Mouse (Mus musculus) olfactory bulb, adult 2 months (tissue): ENCODE data around the gene Polm.

Experiments used
- CTCF ChIP-seq: fragments of 200-500 bp; IDR thresholded peaks from 2 replicates; pipeline ENCODE4 v1.5.1; 2012; ENCODE audit warnings: low read depth, mild to moderate bottlenecking, low read length, moderate library complexity; ENCODE audit not compliant: insufficient read depth
- POLR2A ChIP-seq: fragments of 200-500 bp; IDR thresholded peaks from 2 replicates; pipeline ENCODE4 v1.6.1; 2012; ENCODE audit warnings: mild to moderate bottlenecking, low read depth, low read length, moderate library complexity; ENCODE audit not compliant: insufficient read depth

DNA sequence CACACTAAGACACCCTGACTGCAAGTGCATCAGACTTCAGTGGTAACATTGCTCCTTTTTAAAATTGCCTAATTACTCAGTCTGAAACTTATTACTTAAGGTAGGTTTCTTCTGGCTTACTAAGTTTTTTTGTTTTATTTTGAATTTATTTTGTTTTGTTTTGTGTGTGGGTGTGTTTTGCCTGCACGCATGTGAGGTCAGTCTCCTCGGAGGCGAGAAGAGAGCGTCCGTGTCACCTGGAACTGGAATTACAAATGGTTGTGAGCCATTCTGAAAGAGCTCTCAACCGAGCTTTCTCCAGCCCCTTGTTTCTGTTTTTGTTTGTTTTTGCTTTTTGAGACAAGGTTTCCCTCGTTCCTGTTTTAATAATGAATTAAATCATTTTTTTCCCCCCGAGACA is 40.8 kb upstream of the Polm start:
- no peak for TF ChIP-seq POLR2A
- no peak for TF ChIP-seq CTCF
